Mouse (Mus musculus) thymus, adult 2 months (tissue): ENCODE results near the gene Ubtd1. TPM values are rescaled to one million over a fixed set of nuclear protein-coding genes. Genes with fewer than 3 reads are reported as not detected.

Experiments used
- DNase-seq: peaks from one replicate; pipeline ENCODE4 v3.0.0; 2021
- H3K27ac ChIP-seq: fragments of 200-500 bp; 2 replicates; pipeline ENCODE4 v1.5.1; 2012; ENCODE audit warnings: low read length, control low read depth; ENCODE audit not compliant: control insufficient read depth, insufficient read depth
- H3K27me3 ChIP-seq: fragments of 200-500 bp; 2 replicates; pipeline ENCODE4 v1.6.1; 2012; ENCODE audit warnings: mild to moderate bottlenecking, low read length, moderate library complexity, mixed read lengths; ENCODE audit not compliant: control insufficient read depth, insufficient read depth
- H3K36me3 ChIP-seq: fragments of 200-500 bp; 2 replicates; pipeline ENCODE4 v1.6.1; 2012; ENCODE audit warnings: mild to moderate bottlenecking, low read length, moderate library complexity; ENCODE audit not compliant: control insufficient read depth, insufficient read depth
- H3K4me1 ChIP-seq: fragments of 200-500 bp; replicated peaks from 2 replicates; pipeline ENCODE4 v1.6.1; 2012; ENCODE audit warnings: low read length; ENCODE audit not compliant: control insufficient read depth, insufficient read depth
- H3K4me3 ChIP-seq: fragments of 200-500 bp; 2 replicates; pipeline ENCODE4 v1.5.1; 2012; ENCODE audit warnings: mild to moderate bottlenecking, low read length, control low read depth, moderate library complexity; ENCODE audit not compliant: control insufficient read depth, insufficient read depth
- CTCF ChIP-seq: fragments of 200-500 bp; IDR thresholded peaks from 2 replicates; pipeline ENCODE4 v1.5.1; 2012; ENCODE audit warnings: mild to moderate bottlenecking, control low read depth, low read length, moderate library complexity, borderline replicate concordance; ENCODE audit not compliant: control insufficient read depth, poor library complexity, insufficient read depth; ENCODE audit errors: extremely low read depth
- POLR2A ChIP-seq: fragments of 200-500 bp; IDR thresholded peaks from 2 replicates; pipeline ENCODE4 v1.6.1; 2012; ENCODE audit warnings: mild to moderate bottlenecking, low read length, control low read depth, moderate library complexity; ENCODE audit not compliant: control insufficient read depth, poor library complexity, insufficient read depth; ENCODE audit errors: extremely low read depth
- WGBS: fragments of 180-500 bp; shearing (Covaris S2); methylation state at CpG from one replicate; pipeline ENCODE4 v1.1.7; 2018; 5-methylcytosine and 5-hydroxymethylcytosine counted together
- polyA plus RNA-seq: library from polyadenylated mRNA; depleted of rRNA; stranded (reverse); fragments of >200 nt; gene quantifications from 2 replicates; pipeline ENCODE4 v1.2.3, GENCODE M21; 2012

Gene Ubtd1
- polyA plus RNA-seq, 1 experiment = 36.9 TPM

GRCm38 (mm10) chr19:42054255-42054654 lies 72.7 kb downstream of the Ubtd1 start:
- Histone ChIP-seq H3K27ac (no peak overlapping the region), H3K36me3 (no peaks in the 10 kb centered on the region), H3K4me1 (peaks cover 2% of the 10 kb centered on the region), H3K27me3 (no peaks in the 10 kb centered on the region), H3K4me3 (no peak overlapping the region)
- WGBS = 70% methylated on average over 6 of the region's 6 CpGs
- TF ChIP-seq POLR2A (no peak), CTCF (no peak)
- DNase-seq = no peak

DNA sequence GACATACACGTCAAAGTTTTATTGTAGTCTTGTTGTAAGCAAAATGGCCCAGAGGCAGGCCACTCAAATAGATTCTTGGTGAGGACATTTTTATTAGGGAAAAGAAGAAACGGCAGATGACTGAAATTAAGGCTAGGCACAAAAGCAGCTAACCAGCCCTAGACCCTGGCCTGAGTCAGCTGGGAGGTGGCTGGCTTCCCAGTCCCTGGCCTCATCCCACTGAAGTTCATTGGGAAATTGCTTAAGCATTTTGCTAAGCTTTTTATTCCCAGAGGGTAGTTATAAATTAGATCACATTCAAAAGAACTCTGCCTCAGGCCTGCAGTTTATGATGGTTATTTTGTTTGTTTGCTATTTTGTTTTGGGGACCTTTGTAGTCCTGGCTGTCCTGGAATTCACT lies 74.3 kb downstream of the Ubtd1 start:
- Histone ChIP-seq H3K27ac (no peak overlapping the region), H3K27me3 (no peaks in the 10 kb centered on the region), H3K36me3 (no peaks in the 10 kb centered on the region), H3K4me1 (peaks cover 2% of the 10 kb centered on the region), H3K4me3 (no peak overlapping the region)
- WGBS = 92% methylated on average over 2 of the region's 2 CpGs
- no peak for DNase-seq
- no peak for TF ChIP-seq POLR2A
- TF ChIP-seq CTCF = no peak

DNA sequence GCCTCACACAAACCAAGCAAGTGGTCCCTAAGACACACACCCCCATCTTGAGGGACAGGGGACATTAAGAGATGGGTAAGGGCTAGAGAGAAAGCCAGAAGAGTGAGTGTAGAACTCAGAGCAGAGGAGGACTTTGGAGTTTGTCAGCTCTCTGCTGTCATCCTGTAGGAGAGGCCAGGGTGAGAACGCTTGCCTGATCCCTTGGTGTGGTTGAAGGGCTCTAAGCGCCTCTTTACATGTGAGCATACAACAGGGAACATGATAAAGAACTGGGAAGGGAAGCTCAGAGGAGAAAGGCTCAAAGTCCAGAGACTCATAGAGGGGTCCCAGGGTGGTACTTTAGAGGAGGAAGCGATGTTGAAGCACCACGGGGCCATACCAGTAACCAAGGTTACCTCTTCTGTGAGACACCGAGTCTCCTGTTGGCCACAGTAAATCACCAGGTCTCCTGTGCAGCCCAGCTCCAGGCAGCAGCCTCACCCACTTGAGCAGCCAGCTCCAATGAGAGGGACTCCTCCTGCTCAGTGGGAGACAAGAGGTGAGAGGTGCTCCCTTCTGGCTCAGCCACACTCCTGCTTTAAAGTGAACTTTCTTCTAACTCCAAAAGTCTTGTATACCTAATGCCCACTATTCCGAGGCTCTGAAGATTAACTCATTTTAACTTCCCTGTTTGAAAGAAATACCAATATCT lies 75.3 kb downstream of the Ubtd1 start:
- peaks cover 2% of the 10 kb centered on the region for H3K4me1 ChIP-seq
- H3K27me3 ChIP-seq = no peaks in the 10 kb centered on the region
- H3K27ac ChIP-seq = no peak overlapping the region
- WGBS = 83% methylated on average over 6 of the region's 6 CpGs
- H3K4me3 ChIP-seq = no peak overlapping the region
- H3K36me3 ChIP-seq = no peaks in the 10 kb centered on the region
- no peak for TF ChIP-seq CTCF
- TF ChIP-seq POLR2A = no peak
- DNase-seq = no peak

- 71% methylated on average over 7 of the region's 7 CpGs for WGBS
- no peak overlapping the region for H3K27ac ChIP-seq
- TF ChIP-seq CTCF (no peak), POLR2A (no peak)
- no peaks in the 10 kb centered on the region for H3K27me3 ChIP-seq
- H3K36me3 ChIP-seq = no peaks in the 10 kb centered on the region
- DNase-seq = no peak
- peaks cover 2% of the 10 kb centered on the region for H3K4me1 ChIP-seq
- H3K4me3 ChIP-seq = no peak overlapping the region
These were observed 76.9 kb downstream of the Ubtd1 start for GRCm38 (mm10) chr19:42058426-42058825.

DNA sequence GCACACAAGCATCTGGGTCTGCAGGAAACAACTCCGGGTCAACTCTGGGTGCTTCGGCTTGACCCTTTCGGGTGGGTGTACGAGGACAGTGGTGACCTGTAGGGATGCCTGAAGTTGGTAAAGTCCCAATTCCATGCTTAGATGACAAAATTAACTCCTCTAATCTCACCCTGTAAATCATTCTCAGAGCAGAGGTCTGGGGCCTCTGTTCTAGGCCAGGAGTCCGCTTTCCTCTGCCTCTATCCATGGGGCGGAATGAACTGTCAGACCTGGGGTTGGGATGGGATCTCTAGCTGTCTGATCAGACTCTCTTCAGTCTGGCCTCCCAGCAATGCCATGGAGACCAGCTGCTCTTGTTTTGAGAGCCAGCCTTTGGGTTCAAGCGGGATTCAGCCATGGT lies 79.9 kb downstream of the Ubtd1 start:
- H3K36me3 ChIP-seq = no peaks in the 10 kb centered on the region
- WGBS = 97% methylated on average over 7 of the region's 7 CpGs
- no peak for TF ChIP-seq POLR2A
- H3K27ac ChIP-seq = no peak overlapping the region
- no peak overlapping the region for H3K4me3 ChIP-seq
- H3K4me1 ChIP-seq = peaks cover 2% of the 10 kb centered on the region
- no peaks in the 10 kb centered on the region for H3K27me3 ChIP-seq
- no peak for DNase-seq

GRCm38 (mm10) chr19:42068441-42069240 lies 87.1 kb downstream of the Ubtd1 start:
- H3K4me1 ChIP-seq = no peaks in the 10 kb centered on the region
- DNase-seq = no peak
- no peak overlapping the region for H3K27ac ChIP-seq
- no peak overlapping the region for H3K4me3 ChIP-seq
- H3K27me3 ChIP-seq = no peaks in the 10 kb centered on the region
- 79% methylated on average over 11 of the region's 11 CpGs for WGBS
- TF ChIP-seq POLR2A (no peak), CTCF (no peak)
- no peaks in the 10 kb centered on the region for H3K36me3 ChIP-seq

DNA sequence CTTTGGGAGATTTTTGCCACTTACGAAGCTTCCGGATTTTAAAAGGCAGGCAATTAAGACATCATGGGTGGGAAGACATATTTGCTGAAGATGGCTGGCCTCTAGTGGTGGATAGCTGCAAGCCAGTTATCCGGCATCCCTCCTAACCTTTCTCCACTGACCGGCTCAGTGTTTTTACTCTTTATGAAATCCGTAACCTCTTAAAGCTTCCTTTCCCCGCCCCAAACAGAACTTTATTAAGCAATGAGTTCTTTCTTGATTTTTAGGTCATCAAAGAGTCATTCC lies 87.6 kb downstream of the Ubtd1 start:
- DNase-seq = no peak
- Histone ChIP-seq H3K4me3 (no peak overlapping the region), H3K4me1 (no peaks in the 10 kb centered on the region), H3K36me3 (no peaks in the 10 kb centered on the region), H3K27me3 (no peaks in the 10 kb centered on the region), H3K27ac (no peak overlapping the region)
- 85% methylated on average over 6 of the region's 6 CpGs for WGBS
- TF ChIP-seq POLR2A (no peak), CTCF (no peak)
